Mouse (Mus musculus) limb, embryonic 11.5 days (tissue): Measurements from ENCODE around the gene Agpat2. TPM values are rescaled to one million over a fixed set of nuclear protein-coding genes. Genes with fewer than 3 reads are reported as not detected.
A peak's percentile ranks its signal among the peaks of the same experiment; 100 is the strongest.

Experiments
- ATAC-seq: fragments of 200-750 bp; cut with Nextera tagmentation; 2 replicates; pipeline ENCODE4 v1.8.0; 2017; ENCODE audit warnings: low read depth; ENCODE audit not compliant: insufficient number of reproducible peaks, low FRiP score, low TSS enrichment
- DNase-seq: peaks from one replicate; pipeline ENCODE4 v3.0.0-alpha.2; 2015; ENCODE audit warnings: low spot score
- H3K27ac ChIP-seq: fragments of 300-500 bp; sonication (generic); replicated peaks from 2 replicates; pipeline ENCODE4 v1.5.1; 2014; ENCODE audit warnings: low read depth, mild to moderate bottlenecking, low read length
- H3K27me3 ChIP-seq: fragments of 300-500 bp; sonication (generic); 2 replicates; pipeline ENCODE4 v1.6.1; 2014; ENCODE audit warnings: mild to moderate bottlenecking, low read length, mixed read lengths; ENCODE audit not compliant: control insufficient read depth, insufficient read depth
- H3K36me3 ChIP-seq: fragments of 300-500 bp; sonication (generic); 2 replicates; pipeline ENCODE4 v1.6.1; 2014; ENCODE audit warnings: mild to moderate bottlenecking, low read length, moderate library complexity, mixed read lengths; ENCODE audit not compliant: control insufficient read depth, insufficient read depth
- H3K4me1 ChIP-seq: fragments of 300-500 bp; sonication (generic); 2 replicates; pipeline ENCODE4 v1.6.1; 2014; ENCODE audit warnings: low read length, mixed read lengths; ENCODE audit not compliant: control insufficient read depth, insufficient read depth
- H3K4me2 ChIP-seq: fragments of 300-500 bp; sonication (generic); 2 replicates; pipeline ENCODE4 v1.6.1; 2014; ENCODE audit warnings: low read depth, mild to moderate bottlenecking, moderate library complexity; ENCODE audit not compliant: severe bottlenecking
- H3K4me3 ChIP-seq: fragments of 300-500 bp; sonication (generic); 2 replicates; pipeline ENCODE4 v1.5.1; 2014; ENCODE audit warnings: low read depth, low read length
- H3K9ac ChIP-seq: fragments of 300-500 bp; sonication (generic); 2 replicates; pipeline ENCODE4 v1.6.1; 2014; ENCODE audit warnings: mild to moderate bottlenecking, low read length
- H3K9me3 ChIP-seq: fragments of 300-500 bp; sonication (generic); 2 replicates; pipeline ENCODE4 v1.6.1; 2016; ENCODE audit warnings: low read length; ENCODE audit not compliant: control insufficient read depth
- WGBS: fragments of 180-500 bp; shearing (Covaris S2); extraction: QIAGEN DNeasy Blood & Tissue Kit; methylation state at CpG from one replicate; pipeline ENCODE4 v1.1.7; 2014; 5-methylcytosine and 5-hydroxymethylcytosine counted together
- polyA plus RNA-seq: library from polyadenylated mRNA; unstranded; fragments of >200 nt; fragmentation: Nextera tagmentation; extraction: Ambion mirVana; gene quantifications from 2 replicates; pipeline ENCODE4 v1.2.1, GENCODE M21; 2014

Agpat2 gene
- polyA plus RNA-seq, 1 experiment from 2014 or later: 12.2 TPM

DNA sequence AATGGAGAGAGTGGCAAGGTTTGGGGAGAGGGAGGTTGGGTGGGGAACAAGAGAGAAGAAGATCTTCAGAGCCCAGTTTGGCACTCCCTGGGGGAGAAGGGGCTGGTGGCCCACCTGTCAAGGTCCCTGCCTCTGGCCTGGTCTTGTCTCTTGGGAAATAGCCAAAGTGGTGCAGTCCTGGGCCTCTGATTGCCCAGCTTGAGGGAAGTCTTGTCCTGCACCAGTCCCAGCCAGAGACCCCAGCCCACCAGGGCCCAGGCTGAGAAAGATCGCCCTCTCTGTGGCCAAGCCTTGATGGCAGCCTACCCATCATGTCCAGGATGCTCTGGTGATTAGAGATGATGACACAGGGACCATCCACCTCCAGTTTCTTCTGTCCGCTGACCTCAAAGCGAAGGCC, 7.3 kb downstream of the Agpat2 start:
- H3K9me3 ChIP-seq: no peaks in the 10 kb centered on the region
- no peak overlapping the region for H3K4me2 ChIP-seq
- no peak for DNase-seq
- no peak overlapping the region for H3K27ac ChIP-seq
- H3K4me1 ChIP-seq: no peaks in the 10 kb centered on the region
- 96% methylated on average over 3 of the region's 3 CpGs for WGBS
- no peak for ATAC-seq
- H3K9ac ChIP-seq: no peak overlapping the region
- H3K4me3 ChIP-seq: no peak overlapping the region
- H3K36me3 ChIP-seq: no peaks in the 10 kb centered on the region
- H3K27me3 ChIP-seq: no peaks in the 10 kb centered on the region

DNA sequence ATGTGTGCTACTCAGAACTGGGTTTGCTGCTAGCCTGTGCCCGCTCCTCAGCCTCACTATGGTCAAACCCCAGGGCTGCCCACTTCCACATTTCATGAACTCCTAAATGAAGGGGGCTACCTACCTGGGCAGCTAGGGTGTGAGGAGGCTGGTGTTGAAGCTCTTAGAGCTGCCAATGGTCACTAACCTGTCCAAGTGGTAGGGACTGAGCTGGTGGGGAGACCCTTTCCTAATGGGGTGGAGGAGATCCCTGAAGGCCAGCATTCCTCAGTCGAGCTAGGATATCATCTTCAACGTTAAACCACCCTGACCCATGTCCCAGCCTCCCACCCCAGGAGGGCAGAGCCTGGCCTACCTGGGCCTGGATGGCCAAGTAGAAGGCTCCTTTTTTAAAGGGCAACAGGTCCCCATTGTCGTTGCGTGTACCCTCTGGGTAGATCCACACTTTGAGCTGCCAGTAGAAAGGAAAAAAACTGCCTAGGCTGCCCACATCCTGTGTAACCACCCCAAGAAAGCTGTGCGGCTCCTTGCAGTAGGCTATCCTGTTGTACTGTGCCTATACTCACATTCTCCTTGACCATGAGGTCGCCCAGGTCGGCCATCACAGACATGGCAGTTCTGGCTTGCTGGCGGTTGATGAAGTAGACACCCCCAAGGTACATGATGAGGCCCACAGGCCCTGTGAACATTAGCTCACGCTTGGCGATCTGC, 8.3 kb downstream of the Agpat2 start:
- H3K27ac ChIP-seq: no peak overlapping the region
- no peak overlapping the region for H3K9ac ChIP-seq
- H3K4me1 ChIP-seq: no peaks in the 10 kb centered on the region
- ATAC-seq: no peak
- H3K4me2 ChIP-seq: no peak overlapping the region
- no peaks in the 10 kb centered on the region for H3K9me3 ChIP-seq
- H3K27me3 ChIP-seq: no peaks in the 10 kb centered on the region
- H3K36me3 ChIP-seq: no peaks in the 10 kb centered on the region; the same call in 1 of the 2 replicates
- WGBS: 88% methylated on average over 11 of the region's 11 CpGs
- DNase-seq: no peak
- H3K4me3 ChIP-seq: no peak overlapping the region

DNA sequence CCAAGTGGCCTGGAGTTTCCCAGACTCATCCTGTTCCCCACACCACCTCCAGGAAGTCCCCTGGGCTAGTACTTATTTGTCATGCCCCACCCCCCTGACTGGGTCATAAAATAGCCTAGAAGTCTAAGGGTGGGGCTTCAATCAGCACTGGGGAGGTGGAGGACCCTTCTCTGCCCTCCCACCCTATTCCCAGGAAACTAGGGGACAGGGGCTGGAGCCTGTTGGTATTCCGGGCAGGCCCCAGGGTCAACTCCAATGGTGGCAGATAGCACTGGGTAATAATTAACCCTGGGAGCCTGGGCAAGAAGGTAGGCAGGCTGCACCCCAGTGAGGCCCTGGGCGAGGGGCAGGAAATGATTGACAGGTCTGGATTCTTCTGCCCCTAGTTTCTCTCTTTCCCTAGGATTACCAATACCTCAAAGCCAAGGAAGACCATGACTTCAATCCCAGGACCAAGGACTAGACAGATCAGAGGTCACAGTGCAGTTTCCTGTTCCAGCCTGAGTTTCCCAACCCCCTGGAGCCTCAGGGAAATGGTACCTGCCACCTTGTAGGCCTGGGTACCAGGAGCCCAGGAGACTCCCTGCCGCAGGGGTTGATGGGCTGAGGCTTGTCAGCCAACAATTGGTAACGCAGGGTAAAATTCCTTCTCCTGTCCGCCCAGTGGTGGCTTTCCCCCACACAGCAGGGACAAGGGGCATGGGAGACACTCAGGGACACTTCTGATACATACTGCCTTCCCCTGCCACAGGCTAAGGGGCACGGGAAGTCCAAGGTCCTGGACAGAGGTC, 9.1 kb downstream of the Agpat2 start:
- DNase-seq: no peak
- H3K36me3 ChIP-seq: no peaks in the 10 kb centered on the region; the same call in 1 of the 2 replicates
- H3K9me3 ChIP-seq: no peaks in the 10 kb centered on the region
- H3K9ac ChIP-seq: no peak overlapping the region
- no peak overlapping the region for H3K4me2 ChIP-seq
- ATAC-seq: no peak
- WGBS: 82% methylated on average over 6 of the region's 6 CpGs
- H3K4me3 ChIP-seq: no peak overlapping the region
- no peaks in the 10 kb centered on the region for H3K27me3 ChIP-seq
- H3K4me1 ChIP-seq: no peaks in the 10 kb centered on the region
- no peak overlapping the region for H3K27ac ChIP-seq

DNA sequence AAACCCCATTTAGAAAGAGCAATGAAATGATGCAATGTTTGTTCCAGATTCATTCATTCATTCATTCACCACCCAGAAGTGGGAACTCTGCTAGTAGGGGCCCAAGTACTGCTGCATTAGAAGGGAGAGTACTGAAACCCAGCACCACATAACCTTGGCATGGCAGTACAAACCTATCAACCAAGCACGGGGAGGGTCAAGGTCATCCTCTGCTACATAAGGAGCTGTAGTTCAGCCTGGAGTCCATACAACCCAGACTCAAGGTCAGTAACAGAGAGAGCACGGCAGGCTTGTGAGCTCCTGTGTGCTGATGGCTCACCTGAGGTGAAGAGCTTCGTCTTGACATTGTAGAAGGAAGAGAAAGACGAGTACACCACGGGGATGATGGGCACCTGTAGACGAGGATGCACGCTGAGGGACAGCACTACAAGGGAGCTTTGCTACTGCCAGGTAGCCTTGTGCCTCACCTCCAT, 9.7 kb downstream of the Agpat2 start:
- 93% methylated on average over 7 of the region's 7 CpGs for WGBS
- H3K9me3 ChIP-seq: no peaks in the 10 kb centered on the region
- H3K36me3 ChIP-seq: no peaks in the 10 kb centered on the region; the same call in 1 of the 2 replicates
- H3K4me1 ChIP-seq: no peaks in the 10 kb centered on the region
- H3K4me2 ChIP-seq: no peak overlapping the region
- no peak for DNase-seq
- H3K27me3 ChIP-seq: no peaks in the 10 kb centered on the region
- no peak for ATAC-seq
- no peak overlapping the region for H3K4me3 ChIP-seq
- H3K9ac ChIP-seq: no peak overlapping the region
- no peak overlapping the region for H3K27ac ChIP-seq

DNA sequence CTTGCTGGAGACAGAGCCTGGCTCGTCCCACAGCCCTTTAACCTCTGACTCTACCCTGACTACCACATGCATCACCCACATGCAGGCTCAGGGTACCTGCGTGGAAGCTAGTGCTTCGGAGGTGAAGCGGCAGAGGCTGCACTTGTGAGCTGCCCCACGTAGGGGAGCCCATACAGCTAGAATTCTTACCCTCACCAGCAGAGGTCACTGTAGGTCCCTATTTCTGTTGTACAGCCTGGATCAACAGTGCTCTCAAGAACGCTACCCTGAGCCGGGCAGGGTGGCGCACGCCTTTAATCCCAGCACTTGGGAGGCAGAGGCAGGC, 10.2 kb downstream of the Agpat2 start:
- Histone ChIP-seq H3K4me3 (no peak overlapping the region), H3K4me1 (no peaks in the 10 kb centered on the region), H3K9me3 (no peaks in the 10 kb centered on the region), H3K4me2 (no peak overlapping the region), H3K9ac (no peak overlapping the region), H3K27me3 (no peaks in the 10 kb centered on the region), H3K36me3 (no peaks in the 10 kb centered on the region; the same call in 1 of the 2 replicates), H3K27ac (no peak overlapping the region)
- ATAC-seq: no peak
- DNase-seq: peak; percentile 50
- 73% methylated on average over 9 of the region's 9 CpGs for WGBS

DNA sequence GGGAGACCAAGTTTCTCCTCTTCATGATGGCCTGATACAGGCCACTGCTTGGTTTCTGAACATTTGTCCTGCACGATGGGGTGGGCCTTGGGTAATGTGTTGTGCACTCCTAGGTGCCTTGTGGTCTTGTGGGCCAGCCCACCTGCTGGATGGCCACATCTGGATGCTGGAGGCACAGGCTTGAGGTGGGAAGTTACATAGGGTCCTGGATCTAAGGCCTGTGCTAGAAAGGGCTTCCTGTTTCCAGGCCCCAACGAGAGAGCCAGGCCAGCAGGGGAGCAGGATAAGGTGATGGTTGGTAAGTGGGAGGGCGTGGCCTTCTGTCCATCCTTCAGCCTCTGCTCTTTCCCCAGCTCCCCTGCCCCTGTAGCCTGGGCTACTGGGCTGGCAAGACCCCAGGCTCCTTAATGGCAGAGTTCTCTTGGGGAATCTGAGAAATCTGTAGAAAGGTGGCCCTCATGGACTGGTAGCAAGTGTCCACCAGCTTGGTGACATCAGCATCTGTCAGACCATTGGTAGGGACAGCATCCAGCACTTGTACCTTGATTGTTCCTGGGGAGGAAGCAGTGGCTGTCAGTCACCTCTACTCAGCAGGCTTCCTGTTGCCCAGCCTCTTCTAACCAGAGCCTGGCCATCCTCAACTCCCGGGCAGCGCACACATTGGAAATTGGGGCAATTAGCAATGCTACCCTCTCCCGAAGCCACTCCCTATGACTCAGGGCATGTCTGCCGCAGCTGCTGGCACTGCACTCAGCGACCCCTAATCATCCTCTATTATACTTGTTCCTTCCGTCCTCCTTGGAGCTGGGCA, 10.8 kb downstream of the Agpat2 start:
- Histone ChIP-seq H3K9me3 (no peaks in the 10 kb centered on the region), H3K4me2 (no peak overlapping the region), H3K9ac (no peak overlapping the region), H3K4me3 (no peak overlapping the region), H3K27ac (no peak overlapping the region), H3K36me3 (no peaks in the 10 kb centered on the region; the same call in 1 of the 2 replicates), H3K27me3 (no peaks in the 10 kb centered on the region), H3K4me1 (peaks cover 3% of the 10 kb centered on the region; the same call in 1 of the 2 replicates)
- WGBS: 61% methylated on average over 9 of the region's 9 CpGs
- ATAC-seq (no peak), DNase-seq (no peak)

DNA sequence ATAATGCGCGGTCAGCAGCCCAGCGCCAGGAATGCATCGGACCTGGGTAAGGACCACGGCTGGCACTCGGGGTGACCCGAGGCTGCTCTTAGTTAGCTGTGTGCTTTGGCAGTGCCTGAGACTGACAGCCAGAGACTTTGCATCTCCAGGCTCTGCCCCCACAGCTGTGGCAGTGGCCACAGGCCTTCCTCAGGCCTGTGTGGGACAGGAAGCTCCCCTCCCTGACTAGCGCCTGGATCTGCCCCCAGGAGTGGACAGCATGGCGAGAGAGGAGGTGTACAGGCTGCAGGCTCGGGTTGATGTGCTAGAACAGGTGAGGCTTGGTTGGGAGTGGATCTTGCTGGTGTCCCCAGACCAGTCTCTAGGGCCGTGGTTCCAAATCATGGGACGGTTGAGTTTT, 12.8 kb downstream of the Agpat2 start:
- no peak overlapping the region for H3K4me3 ChIP-seq
- ATAC-seq (no peak), DNase-seq (no peak)
- no peaks in the 10 kb centered on the region for H3K9me3 ChIP-seq
- no peak overlapping the region for H3K27ac ChIP-seq
- H3K4me1 ChIP-seq: peaks cover 5% of the 10 kb centered on the region; the same call in 1 of the 2 replicates
- no peaks in the 10 kb centered on the region for H3K27me3 ChIP-seq
- H3K9ac ChIP-seq: no peak overlapping the region; the same call in 1 of the 2 replicates
- H3K36me3 ChIP-seq: no peaks in the 10 kb centered on the region; the same call in 1 of the 2 replicates
- no peak overlapping the region for H3K4me2 ChIP-seq
- 92% methylated on average over 12 of the region's 12 CpGs for WGBS

DNA sequence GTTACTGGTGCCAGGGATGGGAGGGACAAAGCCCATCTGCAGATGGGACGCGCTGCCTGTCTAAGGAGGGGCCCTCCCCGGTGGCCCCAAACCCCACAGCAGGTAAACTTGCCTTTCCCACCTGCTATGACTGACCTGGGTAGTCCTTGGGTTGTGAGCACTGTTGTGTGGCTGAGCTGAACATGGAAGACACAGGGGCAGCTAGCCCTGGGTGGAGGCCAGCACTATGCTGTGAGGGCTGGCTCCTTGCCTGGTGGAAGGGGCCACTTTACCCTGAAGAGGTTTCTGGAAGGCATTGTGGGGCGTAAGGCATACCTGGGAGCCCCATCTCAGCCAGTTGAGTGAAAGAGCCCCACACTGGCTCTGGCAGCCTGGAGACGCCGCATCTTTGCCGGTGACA, 13.3 kb downstream of the Agpat2 start:
- no peak for ATAC-seq

More for the DNA sequence above, 13.3 kb downstream of the Agpat2 start:
- Histone ChIP-seq H3K27ac (no peak overlapping the region), H3K36me3 (no peaks in the 10 kb centered on the region; the same call in 1 of the 2 replicates), H3K4me2 (no peak overlapping the region), H3K9me3 (no peaks in the 10 kb centered on the region), H3K4me1 (peaks cover 5% of the 10 kb centered on the region; the same call in 1 of the 2 replicates), H3K4me3 (no peak overlapping the region), H3K9ac (no peak overlapping the region; the same call in 1 of the 2 replicates), H3K27me3 (no peaks in the 10 kb centered on the region)
- DNase-seq: no peak
- WGBS: 92% methylated on average over 7 of the region's 7 CpGs
